Mouse (Mus musculus) spleen, postnatal 10 days (tissue): ENCODE measurements around the gene Osm.

Experiments
- DNase-seq, 2 experiments: peaks; one replicate each; pipeline ENCODE4 v3.0.0; 2021 to 2022; ENCODE audit warnings: low spot score in 2 of 2

Osm gene

DNA sequence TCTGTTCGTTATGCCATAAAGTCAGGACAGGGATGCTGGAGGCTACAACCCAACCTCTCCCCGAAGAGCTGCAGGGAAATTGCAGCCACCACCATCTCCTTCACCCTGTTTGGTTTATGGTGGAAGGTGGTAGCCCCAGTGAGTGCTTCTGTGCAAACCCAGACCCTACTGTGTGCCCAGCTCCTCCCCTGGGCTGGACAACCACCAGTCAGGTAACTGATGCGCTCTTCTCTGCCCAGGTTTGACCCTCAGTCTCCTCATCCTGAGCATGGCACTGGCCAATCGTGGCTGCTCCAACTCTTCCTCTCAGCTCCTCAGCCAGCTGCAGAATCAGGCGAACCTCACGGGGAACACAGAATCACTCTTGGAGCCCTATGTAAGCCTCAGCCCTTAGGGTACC lies 1.9 kb downstream of the Osm start:
- DNase-seq: no peak

DNA sequence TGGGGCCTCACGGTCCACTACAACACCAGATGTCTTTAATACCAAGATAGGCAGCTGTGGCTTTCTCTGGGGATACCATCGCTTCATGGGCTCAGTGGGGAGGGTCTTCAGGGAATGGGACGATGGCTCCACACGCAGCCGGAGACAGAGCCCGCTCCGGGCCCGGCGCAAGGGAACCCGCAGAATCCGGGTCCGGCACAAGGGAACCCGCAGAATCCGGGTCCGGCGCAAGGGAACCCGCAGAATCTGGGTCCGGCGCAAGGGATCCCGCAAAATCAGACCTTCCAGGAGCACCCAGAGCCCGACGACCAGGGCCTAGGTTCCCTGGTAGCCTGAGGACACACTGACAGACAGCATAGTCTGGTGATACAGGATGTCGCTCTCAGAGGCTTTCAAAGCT lies 3.5 kb downstream of the Osm start:
- no peak for DNase-seq

DNA sequence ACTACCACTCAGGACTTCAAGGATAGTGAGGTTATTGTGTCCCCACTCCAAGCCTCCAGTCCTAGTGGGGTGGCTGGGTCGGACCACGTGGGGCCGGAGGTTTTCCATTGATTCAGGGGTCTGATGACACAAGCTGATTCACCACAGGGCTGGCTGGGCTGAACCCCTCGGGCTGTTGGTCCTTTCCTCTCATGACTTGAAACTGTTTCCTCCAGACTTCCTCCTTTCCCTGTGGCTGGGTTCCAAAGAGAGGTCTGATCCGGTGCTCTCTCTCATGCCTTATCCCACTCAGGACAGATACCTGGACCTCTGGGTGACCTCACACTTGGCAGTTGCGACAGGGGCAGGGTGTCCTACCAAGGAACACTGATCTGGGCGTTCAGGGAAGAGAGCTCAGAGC lies 3.9 kb downstream of the Osm start:
- no peak for DNase-seq

DNA sequence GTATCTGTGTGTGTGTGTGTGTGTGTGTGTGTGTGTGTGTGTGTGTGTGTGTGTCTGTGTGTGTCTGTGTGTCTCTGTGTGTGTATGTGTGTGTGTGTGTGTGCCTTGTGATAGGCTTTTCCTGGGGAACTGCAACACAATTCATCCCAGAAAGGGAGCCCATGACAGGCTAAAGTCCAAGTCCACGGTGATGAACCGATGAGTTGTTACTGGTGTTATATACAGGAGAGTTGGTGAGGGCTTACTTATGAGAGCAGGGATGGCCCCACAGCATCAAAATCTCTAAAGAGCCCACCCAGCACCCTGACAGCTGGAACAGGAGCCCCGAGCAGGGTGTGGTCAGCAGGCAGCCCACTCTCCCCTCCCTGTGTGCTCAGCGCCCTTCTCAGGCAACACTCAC lies 5.0 kb downstream of the Osm start:
- DNase-seq: no peak

DNA sequence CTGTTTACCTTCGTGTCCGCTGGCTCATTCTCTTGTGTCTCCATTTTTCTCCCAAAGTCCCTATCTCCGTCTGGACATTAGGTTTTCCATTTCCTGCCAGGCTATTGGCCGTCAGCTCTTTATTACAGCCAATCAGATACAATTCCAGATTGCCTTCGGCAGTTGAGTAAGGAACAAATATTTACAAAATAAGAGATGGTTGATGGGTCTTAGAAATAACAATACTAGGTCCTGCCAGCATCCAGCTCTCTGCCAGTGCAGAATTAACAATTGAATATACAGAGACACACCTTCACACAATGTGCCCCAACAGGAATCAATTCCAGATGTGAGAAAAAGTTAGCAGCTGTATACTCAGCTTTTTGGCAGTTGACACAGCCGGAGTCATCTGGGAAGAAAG lies 9.9 kb downstream of the Osm start:
- no peak for DNase-seq

DNA sequence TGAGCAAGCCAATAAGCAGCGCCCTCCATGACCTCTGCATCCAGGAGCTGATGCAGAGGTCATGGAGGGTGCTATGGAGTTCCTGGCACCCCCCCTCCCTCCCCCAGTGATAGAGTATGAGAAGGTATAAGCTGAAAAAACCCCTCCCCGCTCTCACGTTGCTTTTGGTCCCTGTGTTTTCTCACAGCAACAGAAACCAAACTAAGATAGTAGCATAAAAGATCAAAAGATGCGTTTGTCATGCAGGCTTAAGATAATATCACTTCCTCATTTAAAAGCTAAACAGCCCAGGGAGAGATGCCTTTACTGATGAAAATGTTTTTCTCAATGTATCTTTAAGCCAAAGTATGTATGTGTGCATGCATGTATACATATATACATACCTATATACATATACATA lies 10.4 kb downstream of the Osm start:
- no peak for DNase-seq

DNA sequence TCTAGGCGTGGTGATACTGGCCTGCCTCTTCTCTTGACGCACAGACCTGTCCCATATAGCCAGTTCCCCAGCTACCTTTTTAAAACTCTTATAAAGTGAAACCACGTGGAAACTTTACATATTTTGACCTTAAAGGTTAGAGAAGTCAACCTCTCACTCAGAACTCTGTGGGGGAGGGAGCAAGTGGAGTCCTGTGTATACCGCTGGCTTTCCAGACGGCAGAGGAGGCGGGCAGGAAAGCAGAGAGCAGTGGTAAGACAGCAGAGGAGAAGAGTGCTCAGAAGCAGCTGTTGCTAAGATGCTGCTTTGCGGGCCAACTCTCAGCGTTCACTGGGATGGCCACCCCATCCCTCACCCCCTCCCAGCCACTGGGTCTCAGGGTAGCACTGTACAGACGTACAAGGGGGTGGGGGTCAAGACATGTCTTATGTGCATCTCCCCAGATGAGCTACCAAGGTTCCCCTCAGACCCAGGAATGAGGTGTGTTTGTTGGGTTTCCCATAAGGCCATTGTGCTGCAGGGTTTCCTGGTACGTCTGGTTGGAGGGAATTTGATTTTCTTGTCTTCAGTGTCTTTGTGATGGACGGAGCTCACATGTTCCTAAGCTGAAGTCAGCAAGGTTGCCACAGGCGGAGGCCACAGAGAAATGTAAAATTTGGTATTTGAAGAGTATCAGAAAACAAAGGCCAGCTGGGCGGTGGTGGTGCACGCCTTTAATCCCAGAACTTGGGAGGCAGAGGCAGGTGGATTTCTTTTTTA lies 11.2 kb downstream of the Osm start:
- no peak for DNase-seq

DNA sequence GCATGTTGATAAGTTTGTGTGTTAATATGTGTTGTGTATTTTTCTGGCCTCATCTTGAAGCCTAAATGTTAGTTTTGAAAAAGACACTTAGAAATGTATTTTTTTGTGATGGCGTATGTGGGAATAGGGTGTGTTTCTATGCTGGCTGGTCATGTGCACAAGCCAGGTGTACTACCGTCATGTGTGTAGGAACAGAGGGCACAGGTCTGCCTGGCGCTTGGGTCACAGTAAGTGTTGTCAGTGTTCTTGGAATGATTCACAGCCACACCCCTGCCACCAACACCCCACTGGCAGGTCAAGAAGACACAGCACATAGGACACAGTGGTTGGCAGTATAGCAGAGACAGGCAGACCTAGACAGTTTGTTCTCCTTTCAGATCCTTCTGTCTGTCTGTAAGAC lies 12.9 kb downstream of the Osm start:
- DNase-seq: no peak

DNA sequence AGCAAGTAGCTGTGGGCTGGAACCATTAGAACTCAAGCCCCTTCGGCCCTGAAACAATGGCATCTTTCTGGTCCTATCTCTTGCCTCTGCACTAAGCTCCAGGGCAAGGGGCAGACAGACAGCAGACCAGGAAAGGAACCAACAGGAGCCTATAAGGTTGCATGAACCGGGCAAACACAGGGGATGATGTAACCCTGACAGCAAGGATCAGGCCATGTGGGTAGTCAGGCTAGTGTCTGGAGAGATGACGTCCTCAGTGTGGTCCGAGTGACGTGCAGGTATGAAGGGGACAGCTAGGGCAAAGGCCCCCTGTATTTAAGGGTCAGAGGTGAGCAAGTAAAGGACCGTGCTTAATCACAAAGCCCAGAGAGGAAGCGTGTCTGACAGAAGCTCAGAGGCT lies 14.1 kb downstream of the Osm start:
- DNase-seq: no peak

DNA sequence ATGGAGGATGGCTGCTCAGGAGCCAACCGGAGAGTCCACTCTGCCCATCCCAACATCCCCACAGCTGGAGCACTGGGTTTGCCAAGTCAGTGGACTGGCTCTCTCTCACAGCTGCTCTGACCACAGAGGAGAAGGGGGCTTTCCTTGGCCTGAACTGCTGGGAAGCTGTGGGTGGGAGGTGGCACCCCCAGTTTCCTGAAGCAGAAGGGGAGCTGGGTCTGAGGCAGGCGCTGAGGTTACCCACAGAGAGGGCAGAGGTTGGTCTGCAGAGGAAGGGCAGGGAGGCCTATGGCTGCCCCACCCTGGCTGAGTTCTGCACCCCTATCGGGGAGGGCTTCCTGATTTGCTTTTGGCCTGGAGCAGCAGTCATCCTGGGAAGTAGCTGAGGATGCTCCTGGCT lies 15.2 kb downstream of the Osm start:
- DNase-seq: no peak

DNA sequence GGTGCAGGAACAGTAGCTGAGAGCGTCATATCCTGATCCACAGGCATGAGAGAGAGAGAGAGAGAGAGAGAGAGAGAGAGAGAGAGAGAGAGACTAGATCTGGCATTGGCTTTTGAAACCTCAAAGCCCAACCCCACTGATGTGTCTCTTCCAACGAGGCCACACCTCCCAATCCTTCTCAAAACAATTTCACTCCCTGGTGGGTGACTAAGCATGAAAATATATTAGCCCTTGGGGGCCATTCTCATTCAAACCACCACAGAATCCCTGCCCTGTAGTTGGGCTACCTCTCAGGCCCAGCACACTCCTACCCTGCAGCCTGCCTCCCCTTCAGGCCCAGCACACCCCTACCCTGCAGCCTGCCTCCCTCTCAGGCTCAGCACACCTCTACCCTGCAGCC lies 16.7 kb downstream of the Osm start:
- no peak for DNase-seq

DNA sequence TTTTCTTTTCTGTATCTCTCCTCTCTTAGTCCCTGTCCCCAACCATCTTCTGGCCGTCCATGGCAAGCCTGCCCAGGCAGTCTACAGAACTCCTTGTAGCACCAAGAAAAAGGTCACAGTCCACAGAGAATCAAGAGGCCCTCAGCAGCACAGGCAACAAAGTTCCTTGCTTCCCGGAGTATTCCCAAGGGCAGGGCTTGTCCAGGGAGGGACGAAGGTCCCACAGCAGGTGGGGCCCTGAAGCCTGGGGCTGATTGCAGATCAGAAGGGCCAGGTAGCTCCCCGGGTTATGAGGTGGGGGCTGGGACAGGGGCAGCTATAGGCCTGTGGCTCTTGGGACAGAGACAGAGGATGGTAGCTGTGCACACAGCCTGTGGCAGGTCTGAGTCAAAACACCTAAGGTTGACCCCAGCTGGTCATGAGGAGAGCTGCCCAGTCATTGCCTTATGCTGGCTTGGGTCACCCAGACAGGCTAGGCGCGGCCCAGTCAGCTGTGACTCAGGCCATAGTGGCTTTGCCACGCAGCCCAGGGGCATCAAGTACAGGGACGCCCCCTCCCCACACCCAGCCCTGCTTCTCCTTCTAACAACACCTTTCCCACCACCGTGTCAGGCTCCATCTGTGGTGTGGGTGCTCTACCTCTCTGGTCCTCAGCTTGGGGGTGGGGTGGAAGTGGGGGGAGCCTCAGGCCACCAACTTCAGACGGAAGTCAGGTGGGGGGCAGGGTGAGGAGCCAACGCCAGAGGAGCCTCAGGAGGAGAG lies 20.8 kb downstream of the Osm start, which contains the start of gene Lif:
Gene Lif, plus strand, starts transcription at position 712 of the 762 bp plus-strand sequence.
- peak in 1 of 2 experiments; percentile 15 for DNase-seq

DNA sequence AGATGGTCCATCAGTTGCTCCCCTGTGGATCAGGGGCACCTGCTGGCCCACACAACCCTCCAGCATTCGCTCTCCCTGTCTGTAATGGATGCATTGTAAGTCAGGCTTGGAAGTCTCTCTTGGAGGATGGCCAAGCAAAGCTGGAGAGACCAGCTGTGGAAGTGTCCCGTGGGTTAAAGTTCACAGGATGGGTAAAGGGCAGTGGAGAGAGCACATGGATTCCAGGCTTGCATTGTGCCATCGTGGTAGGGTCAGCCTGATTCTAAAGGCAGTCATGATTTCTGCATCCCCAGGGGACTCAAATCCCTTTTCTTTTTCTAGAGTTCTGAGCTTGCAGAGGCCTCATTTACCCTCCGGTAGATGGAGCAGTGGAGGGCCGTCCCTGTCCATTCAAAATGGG lies 21.5 kb downstream of the Osm start:
- DNase-seq: no peak

DNA sequence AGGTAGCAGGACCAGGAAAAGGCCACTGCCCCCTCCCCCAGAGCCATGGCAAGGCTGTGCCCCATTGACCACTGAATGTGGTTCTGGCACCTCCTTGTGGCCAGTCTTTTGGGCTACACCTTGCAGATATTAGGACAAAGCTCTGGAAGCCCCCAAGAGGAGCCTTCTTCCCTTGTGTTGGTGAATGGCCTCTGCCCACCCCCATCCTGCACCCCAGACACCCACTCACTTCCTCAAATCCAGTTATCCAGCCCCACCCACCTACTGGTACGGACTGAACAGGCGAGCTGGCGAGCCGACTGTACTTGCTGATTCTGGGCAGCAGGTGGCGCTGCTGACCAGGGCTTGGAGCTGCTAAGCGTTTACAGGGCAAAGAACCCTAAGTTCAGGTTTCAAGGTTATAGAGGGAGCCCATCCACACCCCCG lies 22.4 kb downstream of the Osm start:
- peak; percentile 77 to 86 for DNase-seq

DNA sequence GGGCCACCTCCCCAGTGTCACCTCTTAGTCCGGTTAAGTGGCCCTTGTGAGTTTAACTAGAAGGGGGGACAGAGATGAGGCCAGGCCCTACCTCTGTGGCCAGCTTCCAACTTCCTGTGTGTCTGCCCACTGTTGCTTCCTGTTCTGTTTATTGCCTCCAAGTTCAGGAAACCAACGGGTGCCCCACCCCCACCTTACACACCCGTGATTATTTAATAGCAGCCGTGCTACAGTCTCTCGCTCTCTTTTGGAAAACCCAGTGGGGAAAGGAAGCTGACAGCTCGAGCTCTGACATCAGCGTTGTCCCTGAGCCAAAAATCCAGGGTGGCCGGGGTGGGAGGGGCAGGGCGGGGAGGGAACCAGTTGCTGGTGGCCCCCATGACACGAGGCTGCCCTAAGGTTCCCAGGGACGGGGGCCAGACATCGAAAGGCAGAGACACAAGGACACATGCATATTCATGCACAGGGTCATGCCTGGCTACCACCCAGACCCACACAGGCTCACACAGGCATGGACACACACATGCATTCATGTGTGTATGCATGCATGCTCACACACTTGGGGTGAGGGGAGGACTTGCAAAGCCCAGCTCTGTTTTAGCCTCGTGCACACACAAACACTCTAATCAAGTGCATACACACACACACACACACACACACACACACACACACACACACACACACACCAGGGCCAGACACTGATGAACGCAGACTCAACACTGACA lies 24.4 kb downstream of the Osm start:
- DNase-seq: peak in 1 of 2 experiments; percentile 25

DNA sequence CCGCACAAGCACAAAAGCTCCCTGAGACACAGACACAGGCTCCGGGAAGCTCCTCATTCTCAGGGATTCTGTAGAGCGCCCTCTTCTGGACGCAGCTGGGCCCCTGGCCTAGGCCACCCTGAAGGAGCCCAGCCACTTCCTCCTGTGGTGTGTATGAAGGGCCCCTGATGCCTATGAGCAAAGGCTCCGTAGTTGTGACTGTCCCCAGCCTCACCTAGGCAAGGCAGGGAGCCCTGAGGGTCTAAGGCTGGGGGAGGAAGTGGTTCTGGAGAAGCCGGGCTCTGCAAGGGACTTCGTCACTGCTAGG lies 24.9 kb downstream of the Osm start:
- peak; percentile 53 to 78 for DNase-seq

DNA sequence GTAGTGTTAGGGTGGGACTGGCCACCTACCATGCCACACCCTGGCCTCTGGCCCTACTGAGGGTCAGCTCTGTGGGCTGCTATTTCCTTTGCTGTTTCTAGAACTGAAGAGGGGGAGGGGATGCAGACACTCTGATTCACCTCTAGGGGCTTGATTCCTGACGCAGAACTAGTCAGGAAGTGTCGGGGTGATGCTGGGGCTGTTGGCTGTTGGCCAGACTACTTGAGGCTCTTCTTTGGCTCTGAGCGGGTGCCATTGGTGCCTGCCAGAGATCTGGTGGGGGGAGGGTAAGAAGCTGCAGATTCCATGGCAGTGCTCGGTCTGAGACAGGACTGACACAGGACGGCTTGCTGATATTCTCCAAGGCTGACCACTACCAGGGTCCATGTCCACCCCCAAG lies 25.7 kb downstream of the Osm start:
- DNase-seq: peak in 1 of 2 experiments; percentile 45

DNA sequence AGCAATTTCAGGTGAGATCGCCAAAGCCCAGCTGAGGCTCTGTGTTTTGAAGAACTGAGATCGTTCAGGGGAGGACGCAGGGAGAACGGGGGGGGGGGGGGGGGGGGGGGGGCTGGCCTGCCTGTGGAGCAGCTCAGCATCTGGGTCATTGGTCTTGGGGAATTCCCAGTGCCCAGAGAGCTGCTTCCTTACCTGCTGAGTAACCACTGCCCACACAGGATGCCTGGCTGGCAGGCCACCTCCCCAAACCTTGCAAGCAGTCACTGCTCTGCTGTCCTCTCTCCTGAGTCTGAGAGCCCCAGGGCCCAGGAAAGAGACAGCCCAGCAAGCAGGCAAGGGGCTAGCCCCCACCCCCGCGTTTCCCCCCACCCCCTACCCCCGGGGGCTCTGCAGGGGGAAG lies 26.6 kb downstream of the Osm start:
- no peak for DNase-seq

DNA sequence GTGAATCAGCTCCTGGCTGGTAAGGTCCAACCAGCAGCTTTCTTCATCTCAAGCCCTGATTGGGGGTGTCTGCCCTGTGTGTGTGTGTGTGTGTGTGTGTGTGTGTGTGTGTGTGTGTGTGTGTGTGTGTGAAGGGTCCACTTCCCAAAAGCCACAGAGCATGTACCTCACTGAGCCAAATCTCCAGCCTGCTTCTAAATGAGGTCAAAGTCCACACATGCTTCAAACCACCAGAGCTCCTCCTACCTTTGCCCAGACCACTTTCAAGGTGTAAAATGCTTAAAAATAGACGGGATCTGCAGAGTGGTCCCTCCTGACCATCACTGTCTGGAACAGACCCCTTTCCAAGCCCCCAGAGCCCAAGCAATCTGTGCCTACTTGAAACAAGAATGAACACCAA lies 27.1 kb downstream of the Osm start:
- DNase-seq: no peak

DNA sequence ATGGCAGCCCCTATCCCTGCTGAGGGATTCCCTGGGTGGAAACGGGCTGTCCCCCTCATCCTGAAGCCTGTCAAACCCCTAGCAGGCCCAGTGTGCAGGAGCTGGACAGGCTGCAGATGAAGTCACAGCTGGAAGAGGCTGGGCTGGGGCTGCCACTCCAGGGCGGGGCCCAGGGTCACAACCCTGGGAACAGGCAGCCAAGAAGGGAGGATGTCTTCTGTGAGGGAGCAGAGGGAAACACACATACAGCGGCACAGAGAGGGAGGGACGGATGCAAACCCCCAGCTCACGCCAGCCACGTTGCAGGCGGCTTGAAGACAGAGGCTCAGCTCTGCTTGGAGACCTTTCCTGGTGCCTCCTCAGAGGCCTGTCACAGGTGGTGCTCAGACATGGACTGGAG lies 27.8 kb downstream of the Osm start:
- no peak for DNase-seq

DNA sequence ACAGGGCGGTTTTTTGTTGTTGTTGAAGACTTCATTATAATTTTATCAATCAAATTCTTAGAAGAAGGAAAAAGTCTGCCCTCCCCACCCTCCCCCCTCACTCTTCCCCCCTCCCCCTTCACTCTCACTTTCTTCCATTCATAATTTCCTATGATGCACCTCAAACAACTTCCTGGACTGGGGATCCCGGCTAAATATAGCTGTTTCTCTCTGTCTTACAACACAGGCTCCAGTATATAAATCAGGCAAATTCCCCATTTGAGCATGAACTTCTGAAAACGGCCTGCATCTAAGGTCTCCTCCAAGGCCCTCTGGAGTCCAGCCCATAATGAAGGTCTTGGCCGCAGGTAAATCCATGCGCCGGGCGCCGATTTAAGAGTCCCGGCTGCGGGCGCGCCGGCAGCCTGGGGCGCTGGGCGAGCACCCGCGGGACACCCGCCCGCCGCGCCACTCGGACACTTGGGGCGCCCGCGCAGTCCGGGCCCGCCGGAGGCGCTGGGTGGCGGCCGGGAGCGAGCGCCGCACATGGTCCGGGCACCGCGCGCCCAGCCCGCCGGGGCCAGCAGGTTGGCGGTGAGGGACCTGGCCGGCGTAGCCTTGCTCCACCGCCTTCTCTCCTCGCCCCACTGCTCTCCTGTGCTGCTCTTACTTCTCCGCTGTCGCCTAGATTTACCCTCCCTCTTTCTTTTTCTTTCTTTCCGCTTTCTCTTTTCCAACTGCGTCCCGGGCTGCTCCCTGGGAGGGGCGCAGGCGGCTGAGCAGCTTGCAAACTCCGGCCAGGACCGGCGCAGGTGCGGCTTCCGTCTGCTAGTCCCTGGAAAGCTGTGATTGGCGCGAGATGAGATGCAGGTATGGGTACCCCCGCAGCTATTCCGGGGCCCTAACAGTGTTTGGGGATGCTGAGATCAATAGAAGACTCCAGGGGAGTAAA lies 30.3 kb downstream of the Osm start:
- DNase-seq: no peak

DNA sequence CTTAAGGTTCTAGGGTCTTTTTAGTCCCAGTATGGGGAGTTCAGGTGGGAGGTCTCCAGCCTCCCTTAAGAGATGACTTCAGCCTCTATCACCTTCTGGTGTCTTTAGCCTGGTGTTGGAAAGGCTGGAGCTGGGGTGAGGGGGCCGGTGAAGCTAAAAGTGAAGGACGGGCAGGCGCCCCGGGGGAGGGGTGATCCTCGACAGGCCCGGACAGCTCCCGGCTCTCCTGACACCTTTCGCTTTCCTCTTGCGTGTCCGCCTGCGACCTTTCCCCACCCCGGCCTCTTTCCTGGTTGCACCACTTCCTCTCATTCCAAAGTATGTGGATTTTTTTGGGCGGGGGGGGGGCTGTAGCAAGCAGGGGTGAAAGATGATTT lies 31.0 kb downstream of the Osm start:
- no peak for DNase-seq
